Mouse (Mus musculus) G1E (cell line): ENCODE data around the gene Krt76. TPM values are rescaled to one million over a fixed set of nuclear protein-coding genes. Genes with fewer than 3 reads are reported as not detected.

Experiments used
- ATAC-seq: 2 replicates; pipeline ENCODE4 v1.8.0; 2016; ENCODE audit warnings: mild to moderate bottlenecking; ENCODE audit not compliant: insufficient number of reproducible peaks, poor library complexity, low FRiP score, severe bottlenecking; ENCODE audit errors: extremely low read depth
- DNase-seq: peaks from one replicate; pipeline ENCODE4 v3.0.0; 2012; ENCODE audit warnings: low spot score
- H3K27me3 ChIP-seq: 2 replicates; pipeline ENCODE4 v1.6.1; 2012; ENCODE audit warnings: mild to moderate bottlenecking, low read length, inconsistent platforms; ENCODE audit not compliant: insufficient read depth
- H3K36me3 ChIP-seq: replicated peaks from 2 replicates; pipeline ENCODE3; 2012; ENCODE audit warnings: mild to moderate bottlenecking, inconsistent platforms
- H3K4me1 ChIP-seq: 2 replicates; pipeline ENCODE4 v1.6.1; 2012; ENCODE audit warnings: low read depth, low read length, inconsistent platforms, mixed read lengths; ENCODE audit not compliant: insufficient read depth
- H3K4me3 ChIP-seq: 2 replicates; pipeline ENCODE4 v1.5.1; 2012; ENCODE audit warnings: low read depth, mild to moderate bottlenecking, inconsistent platforms, low read length, moderate library complexity, mixed read lengths
- H3K9me3 ChIP-seq: replicated peaks from 2 replicates; pipeline ENCODE4 v1.6.1; 2012; ENCODE audit warnings: inconsistent platforms
- CTCF ChIP-seq: IDR thresholded peaks from 2 replicates; pipeline ENCODE4 v1.5.1; 2012; ENCODE audit warnings: low read depth, low read length, inconsistent platforms, mixed read lengths
- GATA1 ChIP-seq: IDR thresholded peaks from 2 replicates; pipeline ENCODE4 v1.6.1; 2012; ENCODE audit warnings: borderline replicate concordance, low read length, inconsistent platforms, mixed read lengths
- GATA2 ChIP-seq: IDR thresholded peaks from 2 replicates; pipeline ENCODE4 v1.6.1; 2012; ENCODE audit warnings: low read depth, low read length, inconsistent platforms, borderline replicate concordance
- POLR2AphosphoS5 ChIP-seq: IDR thresholded peaks from 2 replicates; pipeline ENCODE4 v1.6.1; 2012; ENCODE audit warnings: low read depth, low read length, inconsistent platforms; ENCODE audit not compliant: insufficient replicate concordance
- TAL1 ChIP-seq: conservative IDR thresholded peaks from 2 replicates; pipeline ENCODE4 v1.6.1; 2012; ENCODE audit warnings: low read depth, low read length, inconsistent platforms, mixed read lengths
- polyA plus RNA-seq: library from polyadenylated mRNA; stranded (reverse); fragments of >175 nt; gene quantifications from 2 replicates; pipeline ENCODE4 v1.2.3, GENCODE M21; 2012
- total RNA-seq, 2 experiments: library from RNA; stranded (forward) in 1 of 2; stranded (reverse) in 1 of 2; fragments of 200-1000 nt in 1 of 2; fragments of >200 nt in 1 of 2; fragmentation: Nextera tagmentation in 1 of 2; gene quantifications; 2 replicates each; pipeline ENCODE4 v1.2.3; 2014 to 2017

The Krt76 gene
- total RNA-seq (2014; fragmentation: Nextera tagmentation) = not detected in 2 replicates
- 0.05 TPM in 1 of 2 replicates, not detected in the other for total RNA-seq (2017)
- polyA plus RNA-seq = not detected in 2 replicates

- peaks cover 5% of the 10 kb centered on the region for H3K9me3 ChIP-seq
- ATAC-seq (no peak), DNase-seq (no peak)
- H3K4me3 ChIP-seq = no peak within 1 kb of the TSS
- H3K4me1 ChIP-seq = no peaks in the 10 kb centered on the region
- H3K36me3 ChIP-seq = no peaks in the 10 kb centered on the region
- TF ChIP-seq TAL1 (no peak), CTCF (no peak), POLR2AphosphoS5 (no peak), GATA2 (no peak), GATA1 (no peak)
- no peaks in the 10 kb centered on the region for H3K27me3 ChIP-seq
These were observed at the start of gene Krt76 for GRCm38 (mm10) chr15:101892820-101893219. Krt76 (minus strand) TSS chr15:101892920.

DNA sequence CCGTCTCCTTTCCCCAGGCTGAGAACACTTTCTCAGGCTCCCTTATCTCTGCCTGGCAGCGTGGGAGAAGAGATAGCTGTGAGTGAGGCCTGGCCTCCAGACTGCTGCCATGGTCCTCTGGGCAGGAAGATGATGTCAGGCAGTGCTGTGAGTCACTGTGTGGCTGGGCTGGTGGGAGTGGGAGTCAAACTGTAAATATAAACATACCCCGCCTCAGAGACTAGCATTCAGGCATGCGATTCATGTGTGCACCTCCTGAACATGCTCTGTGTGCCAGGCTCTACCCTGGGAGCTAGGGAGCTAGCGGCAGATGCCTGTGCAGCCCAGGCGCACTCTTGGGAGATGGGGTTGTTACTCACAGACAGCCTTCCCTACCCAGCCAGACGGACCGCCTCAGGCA lies 49.2 kb upstream of the Krt76 start:
- no peak for TF ChIP-seq GATA2
- TF ChIP-seq GATA1 = no peak
- TF ChIP-seq TAL1 = no peak
- TF ChIP-seq CTCF = no peak
- TF ChIP-seq POLR2AphosphoS5 = no peak
- no peaks in the 10 kb centered on the region for H3K4me1 ChIP-seq
- no peaks in the 10 kb centered on the region; the same call in 1 of the 2 replicates for H3K27me3 ChIP-seq
- no peak overlapping the region for H3K4me3 ChIP-seq
- no peak for DNase-seq
- no peaks in the 10 kb centered on the region for H3K36me3 ChIP-seq
- ATAC-seq = no peak
- H3K9me3 ChIP-seq = peaks cover 19% of the 10 kb centered on the region

GRCm38 (mm10) chr15:101940274-101940829 lies 47.6 kb upstream of the Krt76 start, which contains the start of gene Krt79:
Krt79 (minus strand) TSS chr15:101940324.
- H3K36me3 ChIP-seq = no peaks in the 10 kb centered on the region
- no peaks in the 10 kb centered on the region; the same call in 1 of the 2 replicates for H3K27me3 ChIP-seq
- TF ChIP-seq GATA2 (no peak), POLR2AphosphoS5 (no peak), GATA1 (no peak), CTCF (no peak), TAL1 (no peak)
- no peak within 1 kb of the TSS for H3K4me3 ChIP-seq
- no peak for DNase-seq
- peaks cover 13% of the 10 kb centered on the region; the same call in 1 of the 2 replicates for H3K9me3 ChIP-seq
- ATAC-seq = no peak
- no peaks in the 10 kb centered on the region for H3K4me1 ChIP-seq

GRCm38 (mm10) chr15:101938600-101939308 lies 46.0 kb upstream of the Krt76 start:
- no peak for DNase-seq
- H3K9me3 ChIP-seq = peaks cover 13% of the 10 kb centered on the region; the same call in 1 of the 2 replicates
- no peak for ATAC-seq
- no peaks in the 10 kb centered on the region for H3K4me1 ChIP-seq
- H3K27me3 ChIP-seq = no peaks in the 10 kb centered on the region; the same call in 1 of the 2 replicates
- TF ChIP-seq GATA1 = no peak
- no peak for TF ChIP-seq CTCF
- TF ChIP-seq POLR2AphosphoS5 = no peak
- TF ChIP-seq TAL1 = no peak
- TF ChIP-seq GATA2 = no peak
- H3K36me3 ChIP-seq = no peaks in the 10 kb centered on the region
- no peak overlapping the region for H3K4me3 ChIP-seq

DNA sequence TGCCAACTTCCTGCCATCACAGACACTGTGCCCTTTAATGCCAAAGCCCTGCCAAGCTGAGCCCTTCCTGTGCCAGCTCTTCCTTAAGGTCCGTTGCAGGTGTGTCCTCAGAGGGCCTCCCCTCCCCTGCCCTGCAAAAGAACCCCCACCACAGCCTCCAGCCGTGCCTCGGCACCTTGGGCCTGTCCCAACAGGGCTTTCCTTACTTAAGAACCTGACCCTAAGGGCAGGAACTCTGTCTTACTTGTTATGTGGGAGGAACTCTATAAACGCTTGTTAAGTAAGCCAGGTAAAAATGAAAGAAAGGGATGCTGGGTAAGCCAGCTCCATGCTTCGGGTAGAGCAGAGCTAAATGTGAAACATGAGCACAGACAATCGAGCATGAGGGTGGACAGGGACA lies 40.3 kb upstream of the Krt76 start:
- no peak for DNase-seq
- Histone ChIP-seq H3K4me3 (no peak overlapping the region), H3K27me3 (no peaks in the 10 kb centered on the region; the same call in 1 of the 2 replicates), H3K9me3 (peaks cover 18% of the 10 kb centered on the region), H3K4me1 (no peaks in the 10 kb centered on the region), H3K36me3 (no peaks in the 10 kb centered on the region)
- ATAC-seq = no peak
- no peak for TF ChIP-seq CTCF
- TF ChIP-seq POLR2AphosphoS5 = no peak
- TF ChIP-seq GATA1 = no peak
- no peak for TF ChIP-seq TAL1
- no peak for TF ChIP-seq GATA2

GRCm38 (mm10) chr15:101929666-101930065 lies 36.9 kb upstream of the Krt76 start:
- Histone ChIP-seq H3K9me3 (peaks cover 31% of the 10 kb centered on the region), H3K4me3 (no peak overlapping the region), H3K4me1 (no peaks in the 10 kb centered on the region), H3K36me3 (no peaks in the 10 kb centered on the region), H3K27me3 (no peaks in the 10 kb centered on the region; the same call in 1 of the 2 replicates)
- TF ChIP-seq POLR2AphosphoS5 = no peak
- TF ChIP-seq GATA2 = no peak
- TF ChIP-seq CTCF = no peak
- no peak for TF ChIP-seq TAL1
- no peak for TF ChIP-seq GATA1
- ATAC-seq = no peak
- no peak for DNase-seq
